Mouse (Mus musculus) embryonic stem cell, embryonic (primary cell): ENCODE data around the gene Trnt1.

Experiments used
- CTCF ChIA-PET, 4 experiments: fragments of 300-600 bp in 2 of 4; fragments of 350-600 bp in 2 of 4; sonication (Branson Sonifier 250); formaldehyde crosslinking; loops; one replicate each; lab custom pipeline; 2022; ENCODE audit warnings: inconsistent platforms in 2 of 4; lab: Charles Lee
- POLR2A ChIA-PET, 4 experiments: fragments of 300-600 bp in 2 of 4; fragments of 350-600 bp in 2 of 4; sonication (Branson Sonifier 250); formaldehyde crosslinking; loops; one replicate each; lab custom pipeline; 2022; ENCODE audit warnings: antibody characterized with exemption in 4 of 4, inconsistent platforms in 1 of 4; lab: Charles Lee

Trnt1 gene

GRCm38 (mm10) chr6:106768640-106769289, at the start of gene Trnt1:
TSS of gene Trnt1 (plus strand) at chr6:106769120.
- POLR2A ChIA-PET, result interaction anchor here in 1 of 4 experiments (0.7 to 1.8 kb wide), 5 partner anchors 11 to 239 kb away, joined by 3 to 5 read pairs (median 4); partner anchors contain the start of gene Crbn
- CTCF ChIA-PET, result no interaction called here

- CTCF ChIA-PET, result no interaction called here
- POLR2A ChIA-PET, result no interaction called here
These were observed 43.3 kb upstream of the Trnt1 start for GRCm38 (mm10) chr6:106725642-106726041.

GRCm38 (mm10) chr6:106726078-106726477, 42.8 kb upstream of the Trnt1 start:
- ChIA-PET POLR2A (no interaction called here), CTCF (no interaction called here)

DNA sequence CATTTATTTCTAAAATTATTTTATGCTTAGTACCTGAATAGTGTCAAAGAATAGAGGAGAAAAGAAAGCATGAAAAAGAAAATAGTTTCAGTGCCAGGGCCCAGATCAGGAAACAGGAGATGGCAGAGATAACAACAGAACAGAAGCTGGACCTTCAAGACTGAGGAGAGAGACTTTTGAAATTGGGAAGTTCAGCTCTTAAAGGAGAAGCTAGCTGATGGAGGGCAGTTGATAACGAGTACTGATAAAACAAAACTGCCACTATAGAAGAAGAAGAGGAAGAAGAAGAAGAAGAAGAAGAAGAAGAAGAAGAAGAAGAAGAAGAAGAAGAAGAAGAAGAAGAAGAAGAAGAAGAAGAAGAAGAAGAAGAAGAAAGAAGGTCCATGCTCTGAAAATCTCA, 41.2 kb upstream of the Trnt1 start:
- POLR2A ChIA-PET, result no interaction called here
- CTCF ChIA-PET, result no interaction called here

DNA sequence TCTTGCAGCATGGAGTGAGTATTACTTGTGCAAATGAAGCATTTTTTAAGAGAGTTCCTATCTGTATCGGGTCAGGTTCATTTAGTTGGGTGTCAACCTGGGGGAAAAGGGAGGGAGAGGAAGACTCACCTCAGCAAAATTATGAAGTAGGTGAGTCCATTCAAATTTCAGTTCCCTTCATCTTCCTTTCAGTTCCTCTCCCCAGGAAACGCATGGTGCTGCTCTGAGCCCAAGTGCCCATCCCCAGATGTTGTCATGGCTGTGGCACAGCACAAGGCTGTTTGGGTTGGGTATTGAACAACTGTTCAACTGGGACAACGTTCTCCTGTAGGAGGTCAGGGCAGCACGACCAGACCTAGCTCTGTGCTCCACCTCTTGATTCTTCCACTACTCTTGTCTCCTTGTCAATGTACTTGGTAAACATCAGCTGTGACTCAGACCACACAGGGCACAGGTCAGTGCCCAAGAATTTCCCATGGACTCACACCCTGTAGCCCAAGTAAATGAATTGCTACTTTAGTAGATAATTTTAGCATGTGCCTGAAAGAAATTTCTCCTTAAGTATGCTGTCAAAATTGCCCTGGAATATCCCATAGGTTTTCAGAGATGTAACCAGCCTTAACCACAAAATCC, 39.1 kb upstream of the Trnt1 start:
- ChIA-PET CTCF (no interaction called here), POLR2A (no interaction called here)

DNA sequence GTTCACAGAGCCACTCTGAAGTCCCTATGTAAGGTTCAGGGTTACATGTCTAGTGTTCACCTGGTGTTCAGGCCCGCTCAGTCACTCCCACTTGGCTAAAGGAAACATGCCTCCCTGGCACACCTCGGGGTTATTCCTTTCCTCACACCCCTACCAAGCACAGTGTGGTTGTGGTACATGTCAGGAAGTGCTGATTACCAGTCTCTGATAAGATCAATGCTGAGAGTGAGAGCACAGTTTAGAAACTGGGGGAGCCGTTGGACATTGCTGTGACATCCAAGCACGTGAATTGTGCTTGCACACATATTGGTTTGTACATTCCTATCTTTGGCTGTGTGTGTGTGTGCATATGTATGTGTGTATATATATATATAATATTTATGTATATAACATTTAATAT, 36.4 kb upstream of the Trnt1 start:
- POLR2A ChIA-PET, result no interaction called here
- CTCF ChIA-PET, result no interaction called here

DNA sequence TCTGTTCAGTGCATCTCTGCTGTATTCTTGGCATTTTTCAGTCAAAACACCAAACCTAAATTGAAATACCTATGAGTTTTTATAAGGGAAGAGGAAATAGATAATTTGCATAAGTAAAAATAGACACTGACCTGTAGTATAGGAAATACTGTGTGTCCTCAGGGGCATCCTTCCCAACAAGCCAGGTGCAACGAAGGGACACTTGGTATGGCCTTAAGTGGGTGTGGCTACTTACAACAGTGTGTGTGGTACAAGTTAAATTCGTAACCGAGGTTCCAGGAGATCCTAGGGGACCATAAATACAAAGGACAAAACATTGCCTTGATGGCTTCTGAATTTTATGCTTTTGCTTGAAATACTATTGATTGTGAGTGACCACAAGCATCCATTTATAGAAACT, 30.7 kb upstream of the Trnt1 start:
- ChIA-PET CTCF (no interaction called here), POLR2A (no interaction called here)

DNA sequence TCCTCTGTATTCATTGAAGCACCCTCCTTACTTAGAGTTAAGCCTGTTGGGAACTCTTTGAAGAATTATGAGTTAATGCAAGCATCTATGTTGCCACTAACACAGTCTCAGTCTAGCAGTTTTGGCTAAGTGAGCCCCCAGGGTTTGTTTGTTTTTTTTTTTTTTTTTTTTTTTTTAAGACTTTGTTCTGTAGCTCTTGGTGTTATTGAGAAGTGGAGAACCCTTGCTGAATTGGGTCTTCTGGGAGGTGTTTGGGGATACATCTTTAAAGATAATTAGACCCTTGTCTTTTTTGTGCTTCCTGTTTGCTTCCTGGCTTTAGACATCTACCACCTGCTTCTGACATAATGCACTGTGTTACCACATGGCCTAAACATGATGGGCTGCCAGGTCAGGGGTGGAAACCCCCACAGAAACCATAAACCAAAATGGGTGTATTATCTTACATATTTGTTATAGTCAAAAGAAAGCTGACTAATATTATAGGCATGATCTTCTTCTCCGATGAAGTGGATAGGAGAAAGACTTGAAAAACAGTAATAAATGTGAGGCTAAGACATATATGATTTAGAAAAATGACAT, 28.6 kb upstream of the Trnt1 start:
- POLR2A ChIA-PET, result no interaction called here
- CTCF ChIA-PET, result no interaction called here

GRCm38 (mm10) chr6:106743556-106744233, 25.2 kb upstream of the Trnt1 start:
- POLR2A ChIA-PET, result no interaction called here
- CTCF ChIA-PET, result no interaction called here

DNA sequence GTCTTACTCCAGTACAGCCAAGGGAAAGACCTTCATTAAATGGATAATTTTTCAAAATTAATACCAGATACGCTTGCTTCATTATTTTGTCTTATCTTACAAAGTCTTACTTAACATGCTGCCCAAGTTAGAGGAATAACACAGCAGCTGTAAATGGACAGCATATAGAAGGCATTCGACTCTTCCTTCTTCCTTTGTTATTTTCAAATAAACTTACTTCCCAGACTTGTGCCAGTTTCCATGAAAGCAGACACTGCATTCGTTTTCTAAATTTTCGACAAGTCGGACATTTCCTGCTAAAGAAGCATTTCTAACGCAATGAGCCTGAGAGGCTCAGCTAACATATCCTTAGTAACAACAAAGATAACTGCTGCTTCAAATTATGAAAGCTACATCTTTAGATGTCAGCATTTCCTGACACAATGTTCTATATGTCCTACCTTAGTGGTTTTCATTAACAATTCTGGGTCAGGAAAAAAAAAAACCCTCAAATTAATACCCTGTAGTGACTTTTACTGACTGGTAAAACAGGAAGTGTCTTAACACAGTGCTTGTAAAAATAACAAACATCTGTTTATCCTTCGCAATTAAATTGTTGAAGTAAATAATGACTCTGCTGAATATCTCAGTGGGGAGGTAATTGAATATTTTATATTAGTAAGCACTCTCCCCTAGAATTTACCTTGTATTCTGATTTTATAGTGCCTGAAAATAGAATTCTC, 23.1 kb upstream of the Trnt1 start:
- CTCF ChIA-PET, result no interaction called here
- POLR2A ChIA-PET, result no interaction called here

- POLR2A ChIA-PET, result no interaction called here
- CTCF ChIA-PET, result no interaction called here
These were observed 21.7 kb upstream of the Trnt1 start for GRCm38 (mm10) chr6:106747251-106747650.

DNA sequence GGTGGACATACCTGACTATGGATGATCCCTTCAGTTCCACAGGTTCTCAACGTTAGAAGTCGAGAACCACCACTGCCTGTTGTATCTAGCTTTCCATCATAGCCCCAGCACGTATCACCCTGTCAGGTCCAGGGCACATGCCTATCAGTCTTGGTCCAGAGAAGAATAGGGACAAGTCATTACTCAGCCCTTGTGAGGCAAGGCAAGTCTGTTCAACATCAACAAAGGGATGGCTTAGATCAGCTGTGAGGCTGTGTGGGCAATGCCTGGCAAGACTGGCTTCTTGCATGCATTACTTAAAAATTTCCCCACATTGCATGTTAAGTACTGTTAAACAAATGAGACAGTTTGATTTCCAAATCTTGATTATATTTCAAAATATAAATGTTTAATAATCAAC, 21.1 kb upstream of the Trnt1 start:
- ChIA-PET CTCF (no interaction called here), POLR2A (no interaction called here)

- ChIA-PET POLR2A (interaction anchor here in 1 of 4 experiments (0.6 kb wide), 1 partner anchor 1587 kb away, joined by 3 read pairs; no protein-coding TSS in a partner anchor), CTCF (no interaction called here)
These were observed 20.0 kb upstream of the Trnt1 start, which contains the start of gene Il5ra for GRCm38 (mm10) chr6:106748887-106749388. TSS of gene Il5ra (minus strand) at chr6:106749037.

DNA sequence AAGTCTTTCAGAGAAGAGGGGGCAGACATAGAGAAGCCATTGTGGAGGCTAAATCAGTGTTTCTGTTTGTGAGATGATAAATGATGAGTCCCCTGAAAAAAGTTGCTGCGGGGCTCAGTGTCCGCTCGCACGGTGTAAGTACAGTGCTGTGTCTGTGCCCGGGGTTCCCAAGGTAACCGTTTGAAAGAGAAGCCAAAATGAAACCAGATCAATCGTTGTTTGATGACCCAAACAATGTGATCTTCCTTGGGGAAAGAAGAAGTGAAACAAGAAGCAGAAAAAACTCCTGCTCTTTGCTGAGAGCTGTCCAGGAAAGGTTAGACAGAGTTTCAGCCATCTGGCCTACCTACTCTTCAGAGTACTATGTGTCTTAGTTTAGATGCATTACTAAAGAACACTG, 18.6 kb upstream of the Trnt1 start:
- CTCF ChIA-PET, result no interaction called here
- POLR2A ChIA-PET, result no interaction called here

DNA sequence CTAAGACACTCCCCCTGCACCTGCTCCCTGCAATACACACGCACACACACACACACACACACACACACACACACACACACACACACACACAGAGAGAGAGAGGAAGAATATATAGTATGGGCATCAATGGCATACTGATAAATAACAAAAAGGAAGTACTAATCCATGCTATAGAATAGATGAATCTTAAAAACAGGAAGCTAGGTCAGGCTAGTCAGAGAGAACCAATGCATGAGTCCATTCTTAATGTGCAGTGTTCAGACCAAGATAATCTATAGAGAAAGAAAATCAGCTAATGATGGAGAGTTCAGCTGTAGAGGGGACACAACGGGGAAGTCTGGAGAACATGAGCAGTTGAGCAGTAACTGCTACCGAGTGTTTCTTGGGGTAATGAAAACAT, 10.6 kb upstream of the Trnt1 start:
- POLR2A ChIA-PET, result no interaction called here
- CTCF ChIA-PET, result interaction anchor here in 1 of 4 experiments (0.8 kb wide), 1 partner anchor 94 kb away, joined by 4 read pairs; no protein-coding TSS in a partner anchor

DNA sequence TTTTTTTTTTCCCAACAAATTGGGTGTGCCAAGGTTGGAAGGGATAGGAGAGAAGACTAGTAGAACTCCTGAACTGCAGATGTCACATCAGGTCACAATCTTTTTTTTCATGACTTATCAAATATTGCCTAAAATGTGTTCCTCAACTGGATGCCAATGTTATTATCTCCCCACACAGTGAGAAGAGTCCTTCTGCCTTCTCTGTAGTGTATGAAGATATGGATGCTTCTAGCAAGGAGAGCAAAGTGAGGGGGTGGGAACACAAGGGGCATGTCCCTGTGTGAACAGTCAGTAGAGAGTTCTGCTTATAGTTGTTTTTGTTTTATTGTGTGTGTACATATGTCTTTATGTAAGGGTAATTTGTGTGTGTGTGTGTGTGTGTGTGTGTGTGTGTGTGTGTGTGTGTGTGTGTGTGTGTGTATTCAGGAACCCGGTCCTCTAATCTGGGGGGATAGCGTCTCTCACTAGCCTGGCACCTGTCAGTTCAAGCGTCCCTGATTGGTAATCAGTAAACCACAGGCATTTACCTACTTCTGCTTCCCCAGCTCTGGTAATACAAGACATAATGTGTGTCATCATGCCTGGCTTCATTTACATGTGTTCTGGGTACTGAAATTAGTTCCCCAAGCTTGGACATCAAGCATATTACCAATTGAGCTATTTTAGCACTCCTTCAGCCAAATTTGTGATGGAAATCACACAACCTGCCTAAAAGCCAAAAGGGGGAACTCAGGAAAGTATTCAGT, 8.3 kb upstream of the Trnt1 start:
- CTCF ChIA-PET, result no interaction called here
- POLR2A ChIA-PET, result interaction anchor here in 1 of 4 experiments (1.0 kb wide), 1 partner anchor 9 kb away, joined by 4 read pairs; no protein-coding TSS in a partner anchor

- ChIA-PET CTCF (interaction anchor here in 1 of 4 experiments (0.6 kb wide), 1 partner anchor 601 kb away, joined by 3 read pairs; no protein-coding TSS in a partner anchor), POLR2A (no interaction called here)
These were observed 7.4 kb upstream of the Trnt1 start for GRCm38 (mm10) chr6:106761486-106761885.

DNA sequence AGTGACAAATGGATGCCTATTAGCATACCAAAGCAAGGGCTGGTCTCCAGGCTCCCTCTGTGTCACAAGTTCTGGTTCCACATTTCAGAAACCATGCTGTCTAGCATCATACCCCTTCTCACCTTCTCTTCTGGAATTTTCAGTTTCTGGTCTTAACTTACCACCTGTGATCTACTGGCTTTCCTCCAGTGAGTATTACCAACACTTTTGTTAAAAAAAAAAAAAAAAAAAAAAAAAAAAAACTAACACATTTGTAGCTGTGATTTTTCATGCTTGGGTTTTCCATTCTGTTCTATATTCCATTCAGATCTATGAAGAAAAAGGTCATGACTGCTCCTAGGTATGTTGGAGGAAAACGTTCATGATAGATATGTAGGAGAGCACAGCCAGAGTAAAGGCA, 3.0 kb upstream of the Trnt1 start:
- POLR2A ChIA-PET, result no interaction called here

More for the DNA sequence above, 3.0 kb upstream of the Trnt1 start:
- CTCF ChIA-PET, result no interaction called here
